Mouse (Mus musculus) heart, embryonic 16.5 days (tissue): ENCODE measurements around the gene Olfm2. TPM values are rescaled to one million over a fixed set of nuclear protein-coding genes. Genes with fewer than 3 reads are reported as not detected.

Experiments
- ATAC-seq: fragments of 200-750 bp; cut with Nextera tagmentation; replicated peaks from 2 replicates; pipeline ENCODE4 v1.8.0; 2017; ENCODE audit warnings: moderate number of reproducible peaks; ENCODE audit not compliant: insufficient read depth, low FRiP score; ENCODE audit errors: extremely low read depth
- H3K27ac ChIP-seq: fragments of 300-500 bp; sonication (generic); 2 replicates; pipeline ENCODE4 v1.5.1; 2014; ENCODE audit warnings: mild to moderate bottlenecking, low read length, control low read depth, moderate library complexity
- H3K27me3 ChIP-seq: fragments of 300-500 bp; sonication (generic); 2 replicates; pipeline ENCODE4 v1.6.1; 2014; ENCODE audit warnings: low read length, mixed read lengths; ENCODE audit not compliant: control insufficient read depth, insufficient read depth
- H3K36me3 ChIP-seq: fragments of 300-500 bp; sonication (generic); 2 replicates; pipeline ENCODE4 v1.6.1; 2014; ENCODE audit not compliant: control insufficient read depth, insufficient read depth
- H3K4me1 ChIP-seq: fragments of 300-500 bp; sonication (generic); 2 replicates; pipeline ENCODE4 v1.6.1; 2014; ENCODE audit warnings: low read length, mixed read lengths; ENCODE audit not compliant: control insufficient read depth, insufficient read depth
- H3K4me2 ChIP-seq: fragments of 300-500 bp; sonication (generic); 2 replicates; pipeline ENCODE4 v1.6.1; 2014; ENCODE audit warnings: low read depth, mild to moderate bottlenecking, control low read depth, low read length
- H3K4me3 ChIP-seq: fragments of 300-500 bp; sonication (generic); 2 replicates; pipeline ENCODE4 v1.5.1; 2014; ENCODE audit warnings: mild to moderate bottlenecking, control low read depth, low read length
- H3K9ac ChIP-seq: fragments of 300-500 bp; sonication (generic); 2 replicates; pipeline ENCODE4 v1.6.1; 2014; ENCODE audit warnings: low read length, control low read depth
- H3K9me3 ChIP-seq: fragments of 300-500 bp; sonication (generic); replicated peaks from 2 replicates; pipeline ENCODE4 v1.6.1; 2016; ENCODE audit warnings: low read length; ENCODE audit not compliant: control insufficient read depth
- WGBS: fragments of 180-500 bp; shearing (Covaris S2); extraction: QIAGEN DNeasy Blood & Tissue Kit; methylation state at CpG from one replicate; pipeline ENCODE4 v1.1.7; 2014; 5-methylcytosine and 5-hydroxymethylcytosine counted together
- polyA plus RNA-seq: library from polyadenylated mRNA; unstranded; fragments of >200 nt; fragmentation: Nextera tagmentation; extraction: Ambion mirVana; gene quantifications from 2 replicates; pipeline ENCODE4 v1.2.1, GENCODE M21; 2015

Gene Olfm2
- 1.4 and 1.7 TPM in 2 replicates for polyA plus RNA-seq

DNA sequence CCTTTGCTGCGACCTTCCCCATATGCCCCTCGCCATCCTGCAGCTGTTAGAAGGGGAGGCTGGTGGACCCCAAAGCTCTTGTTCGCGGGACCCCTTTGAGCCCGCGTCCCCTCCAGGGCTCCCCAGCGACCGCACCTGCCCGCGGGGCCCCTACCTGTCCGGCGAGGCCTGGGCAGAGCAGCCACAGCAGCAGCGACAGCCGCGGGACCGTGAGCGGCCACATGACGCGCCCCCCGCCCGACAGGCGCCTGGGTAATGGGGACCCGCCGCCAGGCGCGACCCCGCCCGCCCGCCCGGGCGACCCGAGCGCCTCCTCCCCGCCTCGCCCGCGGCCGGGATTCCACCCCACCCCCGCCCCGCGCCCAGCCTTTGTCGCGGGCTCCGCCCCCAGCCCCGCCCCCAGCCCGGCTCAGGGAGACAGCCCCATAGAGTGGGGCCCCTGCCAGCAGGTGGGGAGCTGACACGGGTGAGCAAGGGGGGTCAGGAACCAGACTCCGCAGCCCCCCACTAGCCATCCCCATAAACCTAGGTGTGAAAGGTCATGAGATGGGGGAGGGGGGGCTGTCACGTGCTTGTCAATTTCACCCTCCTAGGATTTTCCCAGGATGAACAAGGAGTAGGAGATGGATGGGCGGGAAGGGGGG lies at the start of gene Olfm2:
Gene Olfm2 (minus strand): TSS at position 333 of the 644 bp plus-strand sequence.
- H3K9ac ChIP-seq = peak within 1 kb of the TSS; percentile 25; the same call in 1 of the 2 replicates
- ATAC-seq = 0 out of 2 replicates have a peak, but pooled peaks have one; percentile 39
- peaks cover 5% of the 10 kb centered on the region for H3K4me1 ChIP-seq
- no peak within 1 kb of the TSS for H3K27ac ChIP-seq
- peak within 1 kb of the TSS; percentile 46 for H3K4me3 ChIP-seq
- H3K27me3 ChIP-seq = peaks cover 54% of the 10 kb centered on the region
- H3K4me2 ChIP-seq = peak within 1 kb of the TSS; percentile 71
- H3K36me3 ChIP-seq = no peaks in the 10 kb centered on the region
- 0 out of 2 replicates have a peak, but pooled peaks cover 3% of the 10 kb centered on the region for H3K9me3 ChIP-seq
- WGBS = under 1% methylated on average over 35 of the region's 50 CpGs

DNA sequence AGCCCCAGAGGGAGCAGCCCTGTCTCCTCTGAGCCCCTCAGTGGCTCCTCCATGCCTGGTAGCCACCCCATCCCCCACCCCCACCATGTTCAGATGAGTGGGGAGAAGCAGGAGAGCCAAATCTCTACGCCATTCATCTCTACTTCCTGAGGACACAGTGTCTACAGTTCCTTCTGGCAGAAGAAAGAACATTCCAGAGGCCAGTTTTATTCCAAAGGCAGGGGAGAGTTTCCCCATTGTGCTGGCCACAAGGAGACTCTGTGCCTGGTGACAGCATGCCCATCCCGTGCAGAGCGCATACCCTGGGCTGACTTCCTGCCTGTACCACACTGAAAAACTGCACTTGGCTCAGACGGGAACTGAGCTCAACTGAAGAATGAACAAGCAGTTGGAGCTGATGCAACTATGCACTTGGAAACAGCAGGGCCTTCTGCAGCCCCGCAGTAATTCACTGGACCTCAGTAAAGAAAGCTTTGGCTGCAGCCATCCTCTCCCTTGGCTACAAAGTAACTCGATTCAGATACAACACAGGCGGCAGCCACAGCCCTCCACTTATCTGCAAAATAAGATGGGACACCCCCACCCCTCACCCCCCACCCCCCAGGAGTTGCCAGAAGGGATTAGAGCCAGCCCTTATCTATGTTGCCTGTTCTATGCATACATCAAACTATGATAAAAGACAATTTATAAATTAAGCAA lies 48.1 kb upstream of the Olfm2 start:
- H3K4me3 ChIP-seq = no peak overlapping the region
- no peaks in the 10 kb centered on the region for H3K36me3 ChIP-seq
- H3K9ac ChIP-seq = 0 out of 2 replicates have a peak overlapping the region, but pooled peaks have one; percentile 30
- no peaks in the 10 kb centered on the region for H3K9me3 ChIP-seq
- H3K27ac ChIP-seq = peak overlapping the region; percentile 64
- H3K27me3 ChIP-seq = no peaks in the 10 kb centered on the region
- no peaks in the 10 kb centered on the region for H3K4me1 ChIP-seq
- H3K4me2 ChIP-seq = no peak overlapping the region
- 15% methylated on average over 7 of the region's 7 CpGs for WGBS
- peak; percentile 72 for ATAC-seq

DNA sequence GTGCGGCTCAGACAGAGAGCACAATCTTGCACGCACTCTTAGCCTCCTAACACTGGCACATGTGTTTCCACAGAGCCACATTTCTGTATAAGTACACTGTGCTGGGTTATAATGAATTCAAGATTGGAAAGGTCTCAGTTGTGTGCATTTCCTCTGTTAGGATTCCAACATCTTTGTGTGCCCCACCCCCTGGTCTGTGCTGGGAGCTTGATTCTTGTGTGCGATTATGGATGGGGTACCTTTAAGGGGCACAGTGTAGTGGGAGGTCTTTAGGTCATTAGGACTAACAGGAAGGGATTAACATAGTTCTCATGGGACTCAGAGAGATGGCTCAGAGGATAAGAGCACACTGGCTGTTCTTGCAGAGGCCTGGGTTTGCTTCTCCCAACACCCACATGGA lies 44.2 kb upstream of the Olfm2 start:
- H3K27ac ChIP-seq = no peak overlapping the region
- no peaks in the 10 kb centered on the region for H3K4me1 ChIP-seq
- ATAC-seq = no peak
- no peaks in the 10 kb centered on the region for H3K27me3 ChIP-seq
- no peaks in the 10 kb centered on the region for H3K36me3 ChIP-seq
- H3K4me2 ChIP-seq = no peak overlapping the region
- H3K4me3 ChIP-seq = no peak overlapping the region
- 74% methylated on average over 3 of the region's 3 CpGs for WGBS
- no peaks in the 10 kb centered on the region; the same call in 1 of the 2 replicates for H3K9me3 ChIP-seq
- no peak overlapping the region for H3K9ac ChIP-seq

DNA sequence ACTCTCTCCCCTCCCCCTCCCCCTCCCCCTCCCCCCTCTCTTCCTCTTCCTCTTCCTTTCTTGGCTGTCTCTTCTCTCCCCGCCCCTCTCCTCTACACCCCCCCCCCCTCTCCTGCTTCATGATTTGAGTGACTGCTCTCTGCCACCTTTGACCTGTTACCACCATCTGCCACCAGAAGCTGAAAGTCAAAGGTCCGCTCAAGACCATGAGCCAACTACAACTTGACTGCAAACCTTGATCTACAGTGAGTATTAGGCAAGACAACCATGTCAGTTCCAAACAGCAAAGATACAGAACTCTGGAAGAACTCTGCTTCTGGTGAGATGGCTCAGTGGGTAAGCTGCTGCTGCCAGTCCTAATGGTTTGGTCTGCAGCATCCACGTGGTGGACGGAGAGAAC lies 43.5 kb upstream of the Olfm2 start:
- Histone ChIP-seq H3K4me2 (no peak overlapping the region), H3K36me3 (no peaks in the 10 kb centered on the region), H3K9me3 (no peaks in the 10 kb centered on the region; the same call in 1 of the 2 replicates), H3K4me3 (no peak overlapping the region), H3K9ac (no peak overlapping the region), H3K27me3 (no peaks in the 10 kb centered on the region), H3K4me1 (no peaks in the 10 kb centered on the region), H3K27ac (no peak overlapping the region)
- WGBS = 71% methylated on average over 3 of the region's 4 CpGs
- ATAC-seq = no peak

DNA sequence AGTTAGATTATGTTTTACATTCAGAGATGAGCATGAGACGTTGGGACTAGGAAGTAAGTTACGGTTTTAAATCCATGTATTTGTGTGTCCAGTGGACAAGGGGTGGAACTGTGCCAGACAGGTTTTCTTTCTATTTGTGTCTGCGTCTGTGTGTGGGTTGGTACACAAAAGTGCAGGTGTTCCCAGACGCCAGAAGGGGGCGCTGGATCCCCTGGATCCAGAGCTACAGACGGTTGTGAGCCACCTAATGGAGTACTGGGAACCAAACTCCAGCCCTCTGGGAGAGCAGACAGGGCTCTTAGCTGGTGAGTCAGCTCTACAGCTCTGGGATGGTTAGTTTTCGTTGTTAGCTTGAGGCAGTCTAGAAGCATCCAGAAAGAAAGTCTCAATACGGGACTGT lies 41.8 kb upstream of the Olfm2 start:
- H3K36me3 ChIP-seq = no peaks in the 10 kb centered on the region
- WGBS = 76% methylated on average over 8 of the region's 8 CpGs

DNA sequence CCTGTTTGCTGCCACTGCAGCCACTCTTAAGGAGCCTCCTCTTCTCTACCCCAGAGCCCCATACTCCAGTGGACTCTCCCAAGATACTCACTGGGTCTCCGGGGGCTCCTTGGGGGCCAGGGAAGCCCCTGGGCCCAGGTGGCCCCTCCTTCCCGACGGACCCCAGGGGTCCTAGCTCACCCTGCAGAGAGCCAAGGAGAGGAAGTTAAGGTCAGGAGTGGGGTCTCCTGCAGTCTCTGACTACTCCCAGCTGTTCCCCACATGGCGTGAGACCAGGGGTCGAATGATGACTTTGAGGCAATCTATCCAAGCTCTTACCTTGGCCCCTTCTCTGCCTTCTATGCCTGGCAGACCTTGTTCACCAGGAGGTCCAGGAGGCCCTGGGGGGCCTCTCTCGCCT lies 38.9 kb upstream of the Olfm2 start:
- 60% methylated on average over 6 of the region's 6 CpGs for WGBS
- no peaks in the 10 kb centered on the region for H3K27me3 ChIP-seq
- H3K9me3 ChIP-seq = peaks cover 7% of the 10 kb centered on the region
- no peaks in the 10 kb centered on the region for H3K4me1 ChIP-seq
- H3K27ac ChIP-seq = no peak overlapping the region
- H3K4me3 ChIP-seq = no peak overlapping the region
- H3K9ac ChIP-seq = no peak overlapping the region
- H3K4me2 ChIP-seq = no peak overlapping the region
- no peak for ATAC-seq
- H3K36me3 ChIP-seq = no peaks in the 10 kb centered on the region

More for the DNA sequence above, 41.8 kb upstream of the Olfm2 start:
- Histone ChIP-seq H3K9ac (no peak overlapping the region), H3K27me3 (no peaks in the 10 kb centered on the region), H3K9me3 (no peaks in the 10 kb centered on the region; the same call in none of the 2 replicates), H3K4me3 (no peak overlapping the region), H3K27ac (no peak overlapping the region), H3K4me1 (no peaks in the 10 kb centered on the region), H3K4me2 (no peak overlapping the region)
- no peak for ATAC-seq

DNA sequence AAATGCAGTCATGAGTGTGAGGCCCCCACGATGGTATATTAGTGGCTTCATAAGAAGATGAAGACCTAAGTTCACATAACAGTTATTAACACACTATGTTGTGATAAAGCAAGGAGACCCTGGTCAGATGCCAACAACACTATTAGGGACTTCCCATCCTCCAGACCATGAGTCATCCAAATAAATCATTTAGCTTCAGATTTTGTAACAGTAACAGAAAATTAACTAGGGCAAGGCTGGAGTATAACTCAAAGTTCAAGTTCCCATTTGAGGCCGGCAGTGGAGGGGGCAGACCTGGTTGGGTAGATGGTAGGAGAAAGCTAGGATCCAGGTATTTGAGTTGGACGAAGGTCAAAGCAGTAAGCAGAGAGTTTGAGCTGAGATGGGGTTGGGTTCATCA lies 35.1 kb upstream of the Olfm2 start:
- ATAC-seq = no peak
- H3K4me3 ChIP-seq = no peak overlapping the region
- no peaks in the 10 kb centered on the region for H3K4me1 ChIP-seq
- WGBS = 77% methylated on average over 3 of the region's 3 CpGs
- no peaks in the 10 kb centered on the region for H3K27me3 ChIP-seq
- H3K4me2 ChIP-seq = no peak overlapping the region
- H3K36me3 ChIP-seq = no peaks in the 10 kb centered on the region
- H3K9ac ChIP-seq = no peak overlapping the region
- peaks cover 7% of the 10 kb centered on the region; the same call in 1 of the 2 replicates for H3K9me3 ChIP-seq
- no peak overlapping the region for H3K27ac ChIP-seq

DNA sequence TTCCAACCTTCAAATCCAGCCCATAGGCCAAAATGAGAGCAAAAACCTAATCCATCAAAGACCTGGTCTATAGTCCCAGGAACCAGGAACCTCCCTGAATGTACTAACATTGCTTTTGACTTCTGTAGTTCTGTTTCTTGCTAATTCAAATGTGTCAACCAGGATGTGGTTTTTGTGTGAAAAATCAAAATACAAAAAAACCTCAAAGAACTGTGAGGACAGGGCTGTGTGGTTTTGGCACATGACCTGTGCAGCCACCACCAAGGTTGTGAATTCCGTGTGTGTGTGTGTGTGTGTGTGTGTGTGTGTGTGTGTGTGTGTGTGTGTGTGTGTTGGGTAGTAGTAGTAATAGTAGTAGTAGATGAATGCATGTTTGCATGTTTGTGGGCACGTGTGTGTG lies 19.1 kb upstream of the Olfm2 start:
- peaks cover 5% of the 10 kb centered on the region; the same call in 1 of the 2 replicates for H3K4me1 ChIP-seq
- WGBS = 49% methylated on average over 2 of the region's 2 CpGs
- no peak for ATAC-seq
- H3K27me3 ChIP-seq = no peaks in the 10 kb centered on the region; the same call in 1 of the 2 replicates
- H3K9ac ChIP-seq = no peak overlapping the region
- no peak overlapping the region for H3K27ac ChIP-seq
- H3K4me2 ChIP-seq = no peak overlapping the region
- H3K4me3 ChIP-seq = no peak overlapping the region
- H3K36me3 ChIP-seq = no peaks in the 10 kb centered on the region
- no peaks in the 10 kb centered on the region for H3K9me3 ChIP-seq

DNA sequence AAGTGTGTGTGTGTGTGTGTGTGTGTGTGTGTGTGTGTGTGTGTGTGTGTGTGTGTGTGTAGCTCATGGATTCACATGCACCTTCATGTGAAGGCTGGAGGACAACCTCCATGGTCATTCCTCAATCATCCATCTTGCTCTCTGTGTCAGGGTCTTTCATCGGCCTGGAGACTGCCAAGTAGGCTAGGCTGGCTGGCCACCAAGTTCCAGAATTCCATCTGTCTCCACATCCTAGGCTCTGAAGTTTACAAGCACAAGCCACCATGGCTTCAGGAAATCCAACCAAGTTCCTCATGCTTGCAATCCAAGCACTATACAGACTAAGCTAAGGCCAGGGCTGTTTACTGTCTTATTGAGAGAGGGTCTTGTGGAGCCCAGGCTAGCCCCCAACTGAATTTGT lies 16.9 kb upstream of the Olfm2 start:
- H3K4me3 ChIP-seq = no peak overlapping the region
- no peak overlapping the region for H3K4me2 ChIP-seq
- H3K9me3 ChIP-seq = no peaks in the 10 kb centered on the region
- no peak overlapping the region for H3K27ac ChIP-seq
- no peak for ATAC-seq
- no peaks in the 10 kb centered on the region; the same call in 1 of the 2 replicates for H3K27me3 ChIP-seq
- peaks cover 5% of the 10 kb centered on the region; the same call in 1 of the 2 replicates for H3K4me1 ChIP-seq
- 67% methylated on average over 1 of the region's 1 CpGs for WGBS
- H3K36me3 ChIP-seq = no peaks in the 10 kb centered on the region
- H3K9ac ChIP-seq = no peak overlapping the region
